8 mouse cellular contexts compared by ENCODE assay signal in the genomic region with DNA sequence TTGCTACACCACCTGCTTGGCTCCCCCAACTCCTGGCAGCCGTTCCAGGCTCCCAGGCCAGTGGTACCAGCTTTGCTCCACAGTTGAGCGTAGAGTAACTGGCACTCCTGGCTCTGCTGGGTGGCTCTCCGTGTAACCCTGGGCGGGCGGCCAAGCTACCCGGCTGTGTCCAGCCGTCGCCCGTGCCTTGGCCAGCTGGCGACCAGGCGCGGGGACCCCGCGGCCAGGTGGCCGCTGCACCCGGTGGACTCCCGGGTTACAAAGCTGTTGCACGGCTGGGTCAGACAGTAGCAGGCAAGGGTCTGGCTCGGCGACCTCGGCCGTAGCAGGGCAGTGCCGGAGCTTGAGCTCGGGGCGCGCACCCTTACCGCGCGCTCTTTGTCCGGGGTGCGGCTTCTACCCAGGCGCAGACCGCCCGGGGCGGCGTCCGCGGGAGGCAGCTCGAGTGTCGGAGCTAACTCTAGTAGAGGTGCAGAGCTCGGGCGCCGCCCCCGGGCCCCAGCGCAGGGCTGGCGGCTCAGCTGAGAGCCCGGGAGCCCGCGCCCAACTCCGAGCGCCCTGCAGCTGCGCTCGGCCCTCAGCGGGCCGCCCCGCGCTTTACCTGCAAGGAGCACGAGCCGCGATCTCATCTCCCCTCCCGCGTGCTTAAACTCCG. TPM values are rescaled to one million over a fixed set of nuclear protein-coding genes. Genes with fewer than 3 reads are reported as not detected.
DNase-seq lines count a peak whose midpoint lies in the region; ATAC-seq and TF ChIP-seq lines count a peak whose summit lies in the region.

No protein-coding gene starts in this region.

- no peaks in the 10 kb centered on the region for H3K79me3 ChIP-seq in C2C12 (ENCODE audit: low read depth)

- TF ChIP-seq CTCF in C2C12 (IDR thresholded peaks at IDR 0.05; ENCODE audit: control insufficient read depth, insufficient read depth, insufficient read length) = no peak
- no peak for TF ChIP-seq CTCF in spleen, adult 2 months (IDR thresholded peaks at IDR 0.05; ENCODE audit: extremely low read depth, insufficient read depth, insufficient read length, insufficient replicate concordance)

- no peaks in the 10 kb centered on the region for H3K9me3 ChIP-seq in embryonic facial prominence, embryonic 11.5 days (replicated peaks; ENCODE audit: control insufficient read depth, low read length)
- no peaks in the 10 kb centered on the region for H3K9me3 ChIP-seq in intestine, embryonic 16.5 days (ENCODE audit: control insufficient read depth, low read length)
- H3K9me3 ChIP-seq in limb, embryonic 10.5 days (replicated peaks) = no peaks in the 10 kb centered on the region
- no peaks in the 10 kb centered on the region for H3K9me3 ChIP-seq in midbrain, embryonic 13.5 days

- peak overlapping the region; percentile 84 for H3ac ChIP-seq in C2C12 (ENCODE audit: control insufficient read depth, insufficient read length, low read depth)

- H3K9ac ChIP-seq in embryonic facial prominence, embryonic 11.5 days (replicated peaks; ENCODE audit: low read length) = peak overlapping the region; percentile 92
- H3K9ac ChIP-seq in intestine, embryonic 16.5 days (ENCODE audit: low read depth, low read length) = peak overlapping the region; percentile 87
- H3K9ac ChIP-seq in midbrain, embryonic 13.5 days (replicated peaks) = peak overlapping the region; percentile 86

- peaks cover 22% of the 10 kb centered on the region for H3K79me2 ChIP-seq in C2C12 (ENCODE audit: control insufficient read depth, insufficient read depth)

- H3K4me1 ChIP-seq in embryonic facial prominence, embryonic 11.5 days (ENCODE audit: control insufficient read depth, insufficient read depth, low read length) = peaks cover 3% of the 10 kb centered on the region; the same call in 1 of the 2 replicates
- peaks cover 13% of the 10 kb centered on the region for H3K4me1 ChIP-seq in intestine, embryonic 16.5 days (ENCODE audit: control insufficient read depth, insufficient read depth, low read length)
- H3K4me1 ChIP-seq in limb, embryonic 10.5 days = peaks cover 29% of the 10 kb centered on the region
- peaks cover 25% of the 10 kb centered on the region for H3K4me1 ChIP-seq in midbrain, embryonic 13.5 days (replicated peaks)
- H3K4me1 ChIP-seq in spleen, adult 2 months (ENCODE audit: control insufficient read depth, insufficient read depth, insufficient read length) = peaks cover 8% of the 10 kb centered on the region

- no peaks in the 10 kb centered on the region for H3K27me3 ChIP-seq in C2C12 (ENCODE audit: control insufficient read depth, insufficient read depth, insufficient read length)
- no peaks in the 10 kb centered on the region for H3K27me3 ChIP-seq in embryonic facial prominence, embryonic 11.5 days (ENCODE audit: control insufficient read depth, insufficient read depth, low read length)
- H3K27me3 ChIP-seq in intestine, embryonic 16.5 days (replicated peaks; ENCODE audit: control insufficient read depth, insufficient read depth, low read length) = no peaks in the 10 kb centered on the region
- H3K27me3 ChIP-seq in limb, embryonic 10.5 days (ENCODE audit: low read depth, poor library complexity, severe bottlenecking) = no peaks in the 10 kb centered on the region
- no peaks in the 10 kb centered on the region for H3K27me3 ChIP-seq in midbrain, embryonic 13.5 days
- H3K27me3 ChIP-seq in spleen, adult 2 months (ENCODE audit: control insufficient read depth, insufficient read depth, low read length) = no peaks in the 10 kb centered on the region

- peak overlapping the region; percentile 93 for H3K27ac ChIP-seq in embryonic facial prominence, embryonic 11.5 days (replicated peaks; ENCODE audit: low read depth, low read length)
- H3K27ac ChIP-seq in intestine, embryonic 16.5 days (ENCODE audit: low read length) = peak overlapping the region; percentile 96
- H3K27ac ChIP-seq in limb, embryonic 10.5 days = peak overlapping the region; percentile 97
- H3K27ac ChIP-seq in midbrain, embryonic 13.5 days = peak overlapping the region; percentile 92
- peak overlapping the region; percentile 48; the same call in 1 of the 2 replicates for H3K27ac ChIP-seq in spleen, adult 2 months (ENCODE audit: insufficient read depth, low read length)

- H3K36me3 ChIP-seq in C2C12 (ENCODE audit: control insufficient read depth, insufficient read depth) = no peaks in the 10 kb centered on the region
- no peaks in the 10 kb centered on the region for H3K36me3 ChIP-seq in embryonic facial prominence, embryonic 11.5 days (replicated peaks; ENCODE audit: control insufficient read depth, insufficient read depth, low read depth, low read length)
- H3K36me3 ChIP-seq in intestine, embryonic 16.5 days (ENCODE audit: control insufficient read depth, insufficient read depth, low read length) = no peaks in the 10 kb centered on the region
- H3K36me3 ChIP-seq in limb, embryonic 10.5 days = peaks cover 4% of the 10 kb centered on the region; the same call in 1 of the 2 replicates
- H3K36me3 ChIP-seq in midbrain, embryonic 13.5 days = no peaks in the 10 kb centered on the region
- no peaks in the 10 kb centered on the region for H3K36me3 ChIP-seq in spleen, adult 2 months (ENCODE audit: control insufficient read depth, insufficient read depth, low read length)

- no peak for TF ChIP-seq POLR2A in spleen, adult 2 months (IDR thresholded peaks at IDR 0.05; ENCODE audit: low read depth, low read length)

- ATAC-seq in embryonic facial prominence, embryonic 11.5 days (replicated peaks; ENCODE audit: insufficient number of reproducible peaks, low FRiP score, low TSS enrichment, low read depth) = peak; percentile 84
- peak; percentile 43 for ATAC-seq in granulocyte monocyte progenitor cell, adult 5-6 weeks (replicated peaks; ENCODE audit: poor library complexity, severe bottlenecking)
- peak; percentile 94 for ATAC-seq in intestine, embryonic 16.5 days
- peak; percentile 91 for ATAC-seq in midbrain, embryonic 13.5 days

- peak overlapping the region; percentile 84 for H3K4me2 ChIP-seq in embryonic facial prominence, embryonic 11.5 days (ENCODE audit: low read depth, low read length)
- H3K4me2 ChIP-seq in intestine, embryonic 16.5 days (ENCODE audit: low read depth, low read length) = peak overlapping the region; percentile 86
- H3K4me2 ChIP-seq in midbrain, embryonic 13.5 days (replicated peaks) = peak overlapping the region; percentile 73

- peak; percentile 89 for DNase-seq in adrenal gland, adult 2 months
- DNase-seq in embryonic facial prominence, embryonic 11.5 days (ENCODE audit: low spot score) = peak; percentile 43
- peak; percentile 79 for DNase-seq in limb, embryonic 10.5 days (ENCODE audit: low spot score)
- peak; percentile 49 to 70 for DNase-seq in spleen, adult 2 months (ENCODE audit: low read depth in 1 of 2, low spot score in 2 of 2)

- peak overlapping the region; percentile 50 for H3K4me3 ChIP-seq in C2C12 (ENCODE audit: insufficient read depth, poor library complexity, severe bottlenecking)
- H3K4me3 ChIP-seq in embryonic facial prominence, embryonic 11.5 days (ENCODE audit: low read depth, low read length) = peak overlapping the region; percentile 80
- peak overlapping the region; percentile 83 for H3K4me3 ChIP-seq in intestine, embryonic 16.5 days (ENCODE audit: low read length)
- H3K4me3 ChIP-seq in limb, embryonic 10.5 days = peak overlapping the region; percentile 80
- peak overlapping the region; percentile 67 for H3K4me3 ChIP-seq in midbrain, embryonic 13.5 days (replicated peaks)
- H3K4me3 ChIP-seq in spleen, adult 2 months (ENCODE audit: extremely low read depth, insufficient read depth, insufficient read length) = peak overlapping the region; percentile 70

- under 1% methylated on average over 52 of the region's 63 CpGs for WGBS in embryonic facial prominence, embryonic 11.5 days
- WGBS in intestine, embryonic 16.5 days = under 1% methylated on average over 53 of the region's 63 CpGs
- WGBS in limb, embryonic 10.5 days = under 1% methylated on average over 58 of the region's 63 CpGs
- WGBS in midbrain, embryonic 13.5 days = 0% methylated on average over 52 of the region's 63 CpGs
- under 1% methylated on average over 62 of the region's 63 CpGs for WGBS in spleen, adult 2 months

TF ChIP-seq in C2C12, 6 proteins besides CTCF, POLR2A, EP300 and RAD21:
- TF ChIP-seq MYOD1 (IDR thresholded peaks at IDR 0.05; ENCODE audit: control insufficient read depth, insufficient read length, low read depth) (no peak), CEBPB (IDR thresholded peaks at IDR 0.05; ENCODE audit: low read depth) (no peak), USF1 (IDR thresholded peaks at IDR 0.05; ENCODE audit: low read depth) (no peak), FOSL1 (IDR thresholded peaks at IDR 0.05; ENCODE audit: insufficient read depth, low read length, poor library complexity, severe bottlenecking) (no peak), MYOG (IDR thresholded peaks at IDR 0.05; ENCODE audit: control insufficient read depth, extremely low read depth, insufficient read length) (no peak), MAX (IDR thresholded peaks at IDR 0.05) (no peak)

RNA-seq across cellular contexts. Expression of gene Tmtc4, which starts 1.1 kb away (rescaled TPM):
- 10.6 TPM for polyA plus RNA-seq in C2C12 (2012; fragmentation: generic; extraction: Trizol)
- 10 to 100 TPM; 18.7 to 22.4 TPM for total RNA-seq in adrenal gland, adult 2 months (2021)
- polyA plus RNA-seq in adrenal gland, adult 2 months (2012; rRNA removed) = 3.0 and 7.0 TPM in 2 replicates
- polyA plus RNA-seq in embryonic facial prominence, embryonic 11.5 days (2014; fragmentation: Nextera tagmentation; extraction: Ambion mirVana) = 39.3 and 40.3 TPM in 2 replicates
- total RNA-seq in granulocyte monocyte progenitor cell, adult 5-6 weeks (2014; fragmentation: Nextera tagmentation) = 2.8 and 6.3 TPM in 2 replicates
- total RNA-seq in granulocyte monocyte progenitor cell, adult 5-6 weeks (2017) = 8.5 and 13.2 TPM in 2 replicates
- polyA plus RNA-seq in intestine, embryonic 16.5 days (2015; fragmentation: Nextera tagmentation; extraction: Ambion mirVana) = 15.9 and 17.4 TPM in 2 replicates
- 21.2 and 31.1 TPM in 2 replicates for polyA plus RNA-seq in limb, embryonic 10.5 days (2016; fragmentation: Nextera tagmentation; extraction: Ambion mirVana)
- 48.1 and 51.5 TPM in 2 replicates for polyA plus RNA-seq in midbrain, embryonic 13.5 days (2015; fragmentation: Nextera tagmentation; extraction: Ambion mirVana)
- 2.8 and 4.0 TPM in 2 replicates for polyA plus RNA-seq in spleen, adult 2 months (2012; rRNA removed)

Comparison
In these comparisons a context has a peak if more than half of its experiments do, and no peak if none do; other contexts are left out.
1. Peak in every context shown above with its lines: DNase-seq, ATAC-seq, H3K4me3 ChIP-seq and H3K27ac ChIP-seq.
2. ATAC-seq: peak in every context shown above with its lines; median percentile 94 in intestine, embryonic 16.5 days; 91 in midbrain, embryonic 13.5 days; 84 in embryonic facial prominence, embryonic 11.5 days; 43 in granulocyte monocyte progenitor cell, adult 5-6 weeks.